Mouse (Mus musculus): ENCODE measurements around the gene Mdga2.

DNA sequence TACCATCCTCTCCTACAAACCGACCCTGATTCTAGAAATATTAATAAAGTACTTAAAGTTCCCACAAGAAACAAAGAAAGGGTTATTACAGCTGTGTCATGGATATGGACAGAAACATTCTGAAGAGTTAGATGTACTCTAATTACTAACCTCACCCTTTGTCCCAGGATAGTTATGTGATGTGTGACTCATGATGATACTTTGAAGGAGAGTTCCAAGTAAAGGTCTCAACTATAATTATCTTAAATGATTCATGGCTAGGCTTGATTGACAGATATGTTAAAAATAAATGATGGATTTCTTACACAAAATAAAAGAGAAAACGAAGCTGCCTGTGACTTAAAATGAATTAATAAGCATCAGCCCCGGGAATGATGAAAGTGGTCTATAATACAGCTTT is 332.1 kb downstream of the Mdga2 start:
- no peak for TF ChIP-seq CTCF (IDR thresholded peaks at IDR 0.05)
- TF ChIP-seq EP300 (IDR thresholded peaks at IDR 0.05), result no peak

Measured in lung, postnatal 0 days (tissue).